Mouse (Mus musculus) midbrain, embryonic 16.5 days (tissue): ENCODE measurements at regions not wholly inside any gene's neighbourhood (a gene's known extent, or its start where the extent isn't known, plus 50 kb on each side); places are given as distances from the start of the nearest gene placed in this dataset.

Experiments used
- ATAC-seq: fragments of 200-750 bp; cut with Nextera tagmentation; 2 replicates; pipeline ENCODE4 v1.8.0; 2017; ENCODE audit warnings: moderate TSS enrichment
- H3K27ac ChIP-seq: fragments of 300-500 bp; sonication (generic); 2 replicates; pipeline ENCODE4 v1.5.1; 2014; ENCODE audit warnings: mild to moderate bottlenecking, low read length, mixed read lengths
- H3K27me3 ChIP-seq: fragments of 300-500 bp; sonication (generic); 2 replicates; pipeline ENCODE4 v1.6.1; 2014; ENCODE audit warnings: low read depth, low read length, mixed read lengths; ENCODE audit not compliant: control insufficient read depth, insufficient read depth
- H3K36me3 ChIP-seq: fragments of 300-500 bp; sonication (generic); 2 replicates; pipeline ENCODE4 v1.6.1; 2014; ENCODE audit warnings: mild to moderate bottlenecking, low read length, moderate library complexity, mixed read lengths; ENCODE audit not compliant: control insufficient read depth, insufficient read depth
- H3K4me1 ChIP-seq: fragments of 300-500 bp; sonication (generic); 2 replicates; pipeline ENCODE4 v1.6.1; 2014; ENCODE audit warnings: mild to moderate bottlenecking, low read length, mixed read lengths; ENCODE audit not compliant: control insufficient read depth, insufficient read depth
- H3K4me2 ChIP-seq: fragments of 300-500 bp; sonication (generic); 2 replicates; pipeline ENCODE4 v1.6.1; 2014; ENCODE audit warnings: mild to moderate bottlenecking, low read length, mixed read lengths
- H3K4me3 ChIP-seq: fragments of 300-500 bp; sonication (generic); 2 replicates; pipeline ENCODE4 v1.5.1; 2014; ENCODE audit warnings: low read depth, mild to moderate bottlenecking, low read length, moderate library complexity, mixed read lengths
- H3K9ac ChIP-seq: fragments of 300-500 bp; sonication (generic); 2 replicates; pipeline ENCODE4 v1.6.1; 2014; ENCODE audit warnings: low read depth, low read length, mixed read lengths
- H3K9me3 ChIP-seq: fragments of 300-500 bp; sonication (generic); replicated peaks from 2 replicates; pipeline ENCODE4 v1.6.1; 2014; ENCODE audit warnings: mild to moderate bottlenecking, low read length, mixed read lengths; ENCODE audit not compliant: control insufficient read depth, poor library complexity, severe bottlenecking
- WGBS: fragments of 180-500 bp; shearing (Covaris S2); extraction: QIAGEN DNeasy Blood & Tissue Kit; methylation state at CpG from one replicate; pipeline ENCODE4 v1.1.7; 2014; 5-methylcytosine and 5-hydroxymethylcytosine counted together

- H3K9ac ChIP-seq, result no peak overlapping the region
- H3K4me2 ChIP-seq, result no peak overlapping the region
- no peaks in the 10 kb centered on the region for H3K9me3 ChIP-seq
- no peaks in the 10 kb centered on the region for H3K27me3 ChIP-seq
- WGBS, result 50% methylated on average over 5 of the region's 5 CpGs
- no peaks in the 10 kb centered on the region for H3K4me1 ChIP-seq
- no peak for ATAC-seq
- H3K27ac ChIP-seq, result no peak overlapping the region
- no peaks in the 10 kb centered on the region for H3K36me3 ChIP-seq
- H3K4me3 ChIP-seq, result no peak overlapping the region
Observed at GRCm38 (mm10) chr1:83896650-83897049, 467.3 kb downstream of the Pid1 start.

- no peak overlapping the region for H3K4me2 ChIP-seq
- H3K27ac ChIP-seq, result no peak overlapping the region
- peak; percentile 25; the same call in 1 of the 2 replicates for ATAC-seq
- no peak overlapping the region for H3K4me3 ChIP-seq
- H3K27me3 ChIP-seq, result no peaks in the 10 kb centered on the region
- no peaks in the 10 kb centered on the region for H3K9me3 ChIP-seq
- no peak overlapping the region for H3K9ac ChIP-seq
- H3K36me3 ChIP-seq, result no peaks in the 10 kb centered on the region
- 69% methylated on average over 4 of the region's 4 CpGs for WGBS
- H3K4me1 ChIP-seq, result no peaks in the 10 kb centered on the region
Observed at GRCm38 (mm10) chr1:83879109-83879399, 471.1 kb upstream of the Sphkap start.

GRCm38 (mm10) chr1:83878330-83879108 lies 470.5 kb upstream of the Sphkap start:
- Histone ChIP-seq H3K27me3 (no peaks in the 10 kb centered on the region), H3K4me1 (no peaks in the 10 kb centered on the region), H3K9ac (no peak overlapping the region), H3K9me3 (no peaks in the 10 kb centered on the region), H3K27ac (no peak overlapping the region), H3K36me3 (no peaks in the 10 kb centered on the region), H3K4me3 (no peak overlapping the region), H3K4me2 (no peak overlapping the region)
- WGBS, result 80% methylated on average over 8 of the region's 8 CpGs
- peak; percentile 58; the same call in 1 of the 2 replicates for ATAC-seq

GRCm38 (mm10) chr1:83870853-83871567 lies 463.0 kb upstream of the Sphkap start:
- Histone ChIP-seq H3K4me3 (no peak overlapping the region), H3K27me3 (no peaks in the 10 kb centered on the region), H3K27ac (no peak overlapping the region), H3K4me2 (no peak overlapping the region), H3K36me3 (no peaks in the 10 kb centered on the region), H3K4me1 (no peaks in the 10 kb centered on the region), H3K9me3 (no peaks in the 10 kb centered on the region), H3K9ac (no peak overlapping the region)
- WGBS, result 66% methylated on average over 5 of the region's 5 CpGs
- ATAC-seq, result peak; percentile 75; the same call in 1 of the 2 replicates

GRCm38 (mm10) chr1:83869046-83869445 lies 461.0 kb upstream of the Sphkap start:
- WGBS, result 74% methylated on average over 2 of the region's 2 CpGs
- H3K4me3 ChIP-seq, result no peak overlapping the region
- H3K9me3 ChIP-seq, result no peaks in the 10 kb centered on the region
- ATAC-seq, result no peak
- no peak overlapping the region for H3K27ac ChIP-seq
- H3K4me2 ChIP-seq, result no peak overlapping the region
- no peak overlapping the region for H3K9ac ChIP-seq
- H3K4me1 ChIP-seq, result no peaks in the 10 kb centered on the region
- no peaks in the 10 kb centered on the region for H3K27me3 ChIP-seq
- no peaks in the 10 kb centered on the region for H3K36me3 ChIP-seq

GRCm38 (mm10) chr1:83862541-83862940 lies 454.5 kb upstream of the Sphkap start:
- WGBS, result 78% methylated on average over 1 of the region's 1 CpGs
- H3K9me3 ChIP-seq, result no peaks in the 10 kb centered on the region
- H3K4me2 ChIP-seq, result no peak overlapping the region
- no peak overlapping the region for H3K9ac ChIP-seq
- ATAC-seq, result no peak
- H3K4me1 ChIP-seq, result no peaks in the 10 kb centered on the region; the same call in 1 of the 2 replicates
- H3K4me3 ChIP-seq, result no peak overlapping the region
- H3K27me3 ChIP-seq, result no peaks in the 10 kb centered on the region
- H3K36me3 ChIP-seq, result no peaks in the 10 kb centered on the region
- H3K27ac ChIP-seq, result no peak overlapping the region

GRCm38 (mm10) chr1:83862128-83862527 lies 454.1 kb upstream of the Sphkap start:
- H3K9ac ChIP-seq, result no peak overlapping the region
- no peaks in the 10 kb centered on the region for H3K9me3 ChIP-seq
- no peak overlapping the region for H3K4me2 ChIP-seq
- no peak overlapping the region for H3K4me3 ChIP-seq
- H3K27ac ChIP-seq, result no peak overlapping the region
- 0 out of 2 replicates have a peak, but pooled peaks have one; percentile 56 for ATAC-seq
- no peaks in the 10 kb centered on the region for H3K36me3 ChIP-seq
- WGBS, result 41% methylated on average over 3 of the region's 3 CpGs
- no peaks in the 10 kb centered on the region for H3K27me3 ChIP-seq
- H3K4me1 ChIP-seq, result no peaks in the 10 kb centered on the region; the same call in 1 of the 2 replicates

GRCm38 (mm10) chr1:83859732-83860424 lies 451.9 kb upstream of the Sphkap start:
- Histone ChIP-seq H3K4me3 (no peak overlapping the region), H3K4me2 (no peak overlapping the region), H3K4me1 (no peaks in the 10 kb centered on the region; the same call in 1 of the 2 replicates), H3K9ac (no peak overlapping the region), H3K27me3 (no peaks in the 10 kb centered on the region), H3K36me3 (no peaks in the 10 kb centered on the region), H3K9me3 (no peaks in the 10 kb centered on the region), H3K27ac (no peak overlapping the region)
- ATAC-seq, result no peak
- WGBS, result 91% methylated on average over 3 of the region's 3 CpGs

- Histone ChIP-seq H3K4me3 (no peak overlapping the region), H3K4me1 (no peaks in the 10 kb centered on the region), H3K36me3 (no peaks in the 10 kb centered on the region), H3K27me3 (no peaks in the 10 kb centered on the region), H3K4me2 (no peak overlapping the region), H3K9me3 (no peaks in the 10 kb centered on the region), H3K9ac (no peak overlapping the region), H3K27ac (no peak overlapping the region)
- ATAC-seq, result no peak
- WGBS, result 91% methylated on average over 5 of the region's 5 CpGs
Observed at GRCm38 (mm10) chr1:83853996-83854395, 446.0 kb upstream of the Sphkap start.
